Mouse (Mus musculus) liver, embryonic 12.5 days (tissue): ENCODE measurements around the gene Gna12. TPM values are rescaled to one million over a fixed set of nuclear protein-coding genes. Genes with fewer than 3 reads are reported as not detected.

Experiments used
- ATAC-seq: fragments of 200-750 bp; cut with Nextera tagmentation; 2 replicates; pipeline ENCODE4 v1.8.0; 2017; ENCODE audit warnings: moderate number of reproducible peaks, mild to moderate bottlenecking, moderate library complexity
- H3K27ac ChIP-seq: fragments of 300-500 bp; sonication (generic); 2 replicates; pipeline ENCODE4 v1.5.1; 2016; ENCODE audit warnings: mild to moderate bottlenecking
- H3K27me3 ChIP-seq: fragments of 300-500 bp; sonication (generic); replicated peaks from 2 replicates; pipeline ENCODE4 v1.6.1; 2016; ENCODE audit warnings: mild to moderate bottlenecking, moderate library complexity
- H3K36me3 ChIP-seq: fragments of 300-500 bp; sonication (generic); 2 replicates; pipeline ENCODE4 v1.6.1; 2016; ENCODE audit warnings: mild to moderate bottlenecking, moderate library complexity
- H3K4me1 ChIP-seq: fragments of 300-500 bp; sonication (generic); 2 replicates; pipeline ENCODE4 v1.6.1; 2016
- H3K4me2 ChIP-seq: fragments of 300-500 bp; sonication (generic); 2 replicates; pipeline ENCODE4 v1.6.1; 2016; ENCODE audit warnings: mild to moderate bottlenecking, moderate library complexity
- H3K4me3 ChIP-seq: fragments of 300-500 bp; sonication (generic); 2 replicates; pipeline ENCODE4 v1.5.1; 2016; ENCODE audit warnings: mild to moderate bottlenecking, moderate library complexity
- H3K9ac ChIP-seq: fragments of 300-500 bp; sonication (generic); 2 replicates; pipeline ENCODE4 v1.6.1; 2016; ENCODE audit warnings: mild to moderate bottlenecking, moderate library complexity
- H3K9me3 ChIP-seq: fragments of 300-500 bp; sonication (generic); replicated peaks from 2 replicates; pipeline ENCODE4 v1.6.1; 2016; ENCODE audit warnings: mild to moderate bottlenecking, moderate library complexity
- WGBS: fragments of 180-500 bp; shearing (Covaris S2); methylation state at CpG from one replicate; pipeline ENCODE4 v1.1.7; 2016; ENCODE audit not compliant: insufficient replicate concordance; 5-methylcytosine and 5-hydroxymethylcytosine counted together
- polyA plus RNA-seq: library from polyadenylated mRNA; unstranded; fragments of >200 nt; fragmentation: Nextera tagmentation; extraction: Ambion mirVana; gene quantifications from 2 replicates; pipeline ENCODE4 v1.2.1, GENCODE M21; 2016

The Gna12 gene
- polyA plus RNA-seq, 1 experiment from 2014 or later, result 33.8 TPM

DNA sequence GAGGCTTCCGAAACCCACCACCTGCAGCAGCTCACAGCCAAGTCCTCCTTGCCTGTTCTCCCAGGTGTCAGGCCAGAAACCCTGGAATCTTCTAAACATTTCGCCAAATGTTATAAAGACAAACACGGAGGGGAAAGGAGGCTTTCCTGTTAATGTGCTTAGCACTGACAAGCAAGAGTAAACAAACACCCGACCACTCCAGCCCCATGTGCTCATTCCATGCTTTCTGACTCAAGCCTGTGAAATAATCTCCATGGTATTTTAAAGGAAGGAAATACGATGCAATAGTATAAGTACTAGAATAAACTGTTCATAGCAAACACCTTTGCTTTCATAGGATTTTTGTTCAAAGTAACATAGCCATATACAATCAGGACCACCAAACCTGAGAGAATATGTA lies 38.0 kb downstream of the Gna12 start:
- Histone ChIP-seq H3K27ac (peak overlapping the region; percentile 64), H3K4me1 (peaks cover 85% of the 10 kb centered on the region), H3K27me3 (no peaks in the 10 kb centered on the region), H3K36me3 (no peaks in the 10 kb centered on the region), H3K4me2 (no peak overlapping the region), H3K9ac (no peak overlapping the region), H3K4me3 (no peak overlapping the region), H3K9me3 (no peaks in the 10 kb centered on the region)
- ATAC-seq, result no peak
- 57% methylated on average over 5 of the region's 5 CpGs for WGBS

DNA sequence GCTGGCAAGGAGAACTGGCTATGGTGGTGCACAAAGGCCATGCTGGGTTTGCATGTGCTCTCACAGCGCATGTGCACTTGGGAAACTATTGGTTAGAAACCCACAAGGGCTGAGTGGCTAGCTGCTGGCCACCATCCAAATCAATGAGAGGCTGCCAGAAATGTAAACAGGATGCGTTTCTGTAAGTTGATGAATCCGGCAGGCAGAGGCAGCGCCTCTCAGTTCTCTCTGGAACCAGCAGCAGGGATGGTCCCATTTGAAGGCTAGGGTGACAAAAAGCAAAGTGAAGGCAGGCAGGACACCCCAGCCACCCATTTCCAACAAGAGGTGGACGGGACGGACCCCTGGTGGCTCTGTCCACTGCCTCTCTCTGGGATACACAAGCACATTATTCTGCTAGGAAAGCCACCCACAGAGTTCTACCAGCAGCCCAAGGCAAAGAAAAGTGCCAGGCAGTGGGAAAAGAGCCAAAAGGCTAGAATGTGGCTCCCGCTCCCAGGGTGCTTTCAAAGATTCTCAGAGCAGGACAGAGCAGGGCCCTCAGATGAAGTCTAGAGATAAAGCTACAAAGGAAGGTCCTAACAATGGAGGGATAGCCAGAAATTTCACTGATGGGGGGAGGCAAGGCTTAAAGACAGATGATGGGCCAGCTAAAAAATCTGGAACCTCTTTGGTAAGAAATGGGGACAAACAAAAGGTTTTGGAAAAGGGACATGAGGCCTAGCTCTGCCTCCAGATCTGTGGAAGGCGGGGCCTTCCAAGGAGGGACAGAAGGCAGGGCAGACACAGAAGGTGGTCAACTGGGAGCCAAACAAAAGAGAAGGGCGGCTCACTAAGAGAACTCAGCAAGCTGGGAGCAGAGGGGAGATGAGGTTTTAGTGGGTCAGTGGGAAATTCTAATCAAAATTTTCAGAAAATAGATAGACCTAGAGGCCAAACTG lies 39.0 kb downstream of the Gna12 start:
- Histone ChIP-seq H3K27me3 (no peaks in the 10 kb centered on the region), H3K4me1 (peaks cover 76% of the 10 kb centered on the region), H3K4me3 (no peak overlapping the region), H3K9ac (no peak overlapping the region), H3K4me2 (0 out of 2 replicates have a peak overlapping the region, but pooled peaks have one; percentile 6), H3K36me3 (no peaks in the 10 kb centered on the region), H3K27ac (peak overlapping the region; percentile 64), H3K9me3 (no peaks in the 10 kb centered on the region)
- 55% methylated on average over 9 of the region's 9 CpGs for WGBS
- ATAC-seq, result no peak

GRCm38 (mm10) chr5:140790392-140790791 lies 39.8 kb downstream of the Gna12 start:
- 36% methylated on average over 2 of the region's 2 CpGs for WGBS
- H3K27ac ChIP-seq, result peak overlapping the region; percentile 64
- no peak for ATAC-seq
- H3K36me3 ChIP-seq, result peaks cover 7% of the 10 kb centered on the region
- no peaks in the 10 kb centered on the region for H3K27me3 ChIP-seq
- H3K4me3 ChIP-seq, result no peak overlapping the region
- H3K9me3 ChIP-seq, result no peaks in the 10 kb centered on the region
- H3K4me1 ChIP-seq, result peaks cover 73% of the 10 kb centered on the region
- no peak overlapping the region for H3K4me2 ChIP-seq
- H3K9ac ChIP-seq, result no peak overlapping the region

- Histone ChIP-seq H3K9me3 (no peaks in the 10 kb centered on the region), H3K9ac (no peak overlapping the region), H3K4me1 (peaks cover 64% of the 10 kb centered on the region), H3K4me3 (no peak overlapping the region), H3K4me2 (no peak overlapping the region), H3K27me3 (no peaks in the 10 kb centered on the region), H3K36me3 (peaks cover 15% of the 10 kb centered on the region), H3K27ac (0 out of 2 replicates have a peak overlapping the region, but pooled peaks have one; percentile 64)
- no peak for ATAC-seq
Observed at GRCm38 (mm10) chr5:140789561-140789960, 40.7 kb downstream of the Gna12 start.

- ATAC-seq, result no peak
- H3K4me1 ChIP-seq, result peaks cover 33% of the 10 kb centered on the region
- no peaks in the 10 kb centered on the region for H3K9me3 ChIP-seq
- H3K4me2 ChIP-seq, result no peak overlapping the region
- H3K27ac ChIP-seq, result no peak overlapping the region
- H3K4me3 ChIP-seq, result no peak overlapping the region
- WGBS, result 82% methylated on average over 13 of the region's 13 CpGs
- H3K9ac ChIP-seq, result no peak overlapping the region
- H3K27me3 ChIP-seq, result no peaks in the 10 kb centered on the region
- H3K36me3 ChIP-seq, result peaks cover 54% of the 10 kb centered on the region
Observed at GRCm38 (mm10) chr5:140785240-140785872, 44.9 kb downstream of the Gna12 start.

- ATAC-seq, result no peak
- H3K9me3 ChIP-seq, result no peaks in the 10 kb centered on the region
- no peaks in the 10 kb centered on the region for H3K27me3 ChIP-seq
- no peak overlapping the region for H3K27ac ChIP-seq
- no peak overlapping the region for H3K4me3 ChIP-seq
- H3K4me1 ChIP-seq, result peaks cover 27% of the 10 kb centered on the region
- no peak overlapping the region for H3K9ac ChIP-seq
- peaks cover 61% of the 10 kb centered on the region for H3K36me3 ChIP-seq
- WGBS, result 75% methylated on average over 6 of the region's 6 CpGs
- no peak overlapping the region for H3K4me2 ChIP-seq
Observed at GRCm38 (mm10) chr5:140784288-140784687, 45.9 kb downstream of the Gna12 start.

DNA sequence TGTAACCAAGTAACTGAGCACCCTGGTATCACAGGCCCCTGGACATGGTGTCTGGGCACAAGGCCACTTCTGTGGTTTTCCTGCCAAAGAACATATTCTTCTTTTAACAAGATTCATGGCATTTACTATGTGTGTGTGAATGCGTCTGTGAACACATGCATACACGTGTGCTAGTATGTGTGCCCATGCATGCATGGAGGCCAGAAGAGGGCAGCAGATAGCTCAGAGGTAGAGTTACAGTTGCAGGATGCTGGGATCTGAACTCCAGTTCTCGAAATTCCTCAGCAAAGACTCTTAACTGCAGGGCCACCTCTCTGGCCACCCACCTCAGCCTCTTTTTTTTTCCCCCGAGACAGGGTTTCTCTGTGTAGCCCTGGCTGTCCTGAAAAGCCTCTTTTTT lies 46.7 kb downstream of the Gna12 start:
- Histone ChIP-seq H3K9ac (no peak overlapping the region), H3K4me1 (peaks cover 28% of the 10 kb centered on the region), H3K27me3 (no peaks in the 10 kb centered on the region), H3K9me3 (no peaks in the 10 kb centered on the region), H3K4me3 (no peak overlapping the region), H3K4me2 (no peak overlapping the region), H3K27ac (no peak overlapping the region), H3K36me3 (peaks cover 67% of the 10 kb centered on the region)
- no peak for ATAC-seq
- 80% methylated on average over 4 of the region's 4 CpGs for WGBS

GRCm38 (mm10) chr5:140781886-140782572 lies 48.2 kb downstream of the Gna12 start:
- Histone ChIP-seq H3K27ac (no peak overlapping the region), H3K36me3 (peaks cover 82% of the 10 kb centered on the region), H3K27me3 (no peaks in the 10 kb centered on the region), H3K9me3 (no peaks in the 10 kb centered on the region), H3K4me2 (no peak overlapping the region), H3K4me3 (no peak overlapping the region), H3K9ac (no peak overlapping the region), H3K4me1 (peaks cover 32% of the 10 kb centered on the region)
- 68% methylated on average over 8 of the region's 8 CpGs for WGBS
- ATAC-seq, result no peak

- 45% methylated on average over 5 of the region's 5 CpGs for WGBS
- ATAC-seq, result no peak
- Histone ChIP-seq H3K9me3 (no peaks in the 10 kb centered on the region), H3K27ac (peak overlapping the region; percentile 9; the same call in 1 of the 2 replicates), H3K4me3 (no peak overlapping the region), H3K27me3 (no peaks in the 10 kb centered on the region), H3K36me3 (peaks cover 87% of the 10 kb centered on the region), H3K4me2 (no peak overlapping the region), H3K9ac (no peak overlapping the region), H3K4me1 (peaks cover 31% of the 10 kb centered on the region)
Observed at GRCm38 (mm10) chr5:140781122-140781521, 49.1 kb downstream of the Gna12 start.

DNA sequence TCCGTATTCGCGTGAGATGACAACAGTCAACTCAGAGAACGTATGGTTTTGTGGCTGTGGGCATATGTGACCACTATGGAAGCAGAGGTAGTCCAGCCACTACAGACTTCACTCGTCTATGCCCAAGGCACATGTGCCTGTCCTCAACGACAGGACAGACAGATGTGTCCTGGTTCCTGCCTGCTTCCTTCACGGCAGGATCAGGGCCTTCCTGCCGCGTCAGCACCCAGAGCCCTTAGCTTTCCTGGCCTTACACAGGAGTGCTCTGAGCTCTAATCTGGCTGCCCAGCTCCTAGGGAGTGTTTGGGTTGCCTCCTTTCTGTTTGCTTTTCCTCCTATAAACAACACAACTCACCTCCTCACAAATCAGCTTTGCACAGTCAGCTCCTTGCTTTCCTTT lies 53.3 kb downstream of the Gna12 start:
- 57% methylated on average over 9 of the region's 9 CpGs for WGBS
- H3K4me3 ChIP-seq, result no peak overlapping the region
- H3K4me1 ChIP-seq, result peaks cover 60% of the 10 kb centered on the region
- no peaks in the 10 kb centered on the region for H3K27me3 ChIP-seq
- H3K9ac ChIP-seq, result no peak overlapping the region
- no peak overlapping the region for H3K27ac ChIP-seq
- no peaks in the 10 kb centered on the region for H3K9me3 ChIP-seq
- H3K4me2 ChIP-seq, result no peak overlapping the region
- no peak for ATAC-seq
- peaks cover 47% of the 10 kb centered on the region for H3K36me3 ChIP-seq

- H3K4me2 ChIP-seq, result no peak overlapping the region
- no peaks in the 10 kb centered on the region for H3K27me3 ChIP-seq
- H3K4me1 ChIP-seq, result peaks cover 60% of the 10 kb centered on the region
- WGBS, result 77% methylated on average over 4 of the region's 4 CpGs
- H3K4me3 ChIP-seq, result no peak overlapping the region
- no peaks in the 10 kb centered on the region for H3K9me3 ChIP-seq
- H3K9ac ChIP-seq, result no peak overlapping the region
- no peak overlapping the region for H3K27ac ChIP-seq
- no peak for ATAC-seq
- peaks cover 31% of the 10 kb centered on the region for H3K36me3 ChIP-seq
Observed at GRCm38 (mm10) chr5:140775111-140775510, 55.1 kb downstream of the Gna12 start.

DNA sequence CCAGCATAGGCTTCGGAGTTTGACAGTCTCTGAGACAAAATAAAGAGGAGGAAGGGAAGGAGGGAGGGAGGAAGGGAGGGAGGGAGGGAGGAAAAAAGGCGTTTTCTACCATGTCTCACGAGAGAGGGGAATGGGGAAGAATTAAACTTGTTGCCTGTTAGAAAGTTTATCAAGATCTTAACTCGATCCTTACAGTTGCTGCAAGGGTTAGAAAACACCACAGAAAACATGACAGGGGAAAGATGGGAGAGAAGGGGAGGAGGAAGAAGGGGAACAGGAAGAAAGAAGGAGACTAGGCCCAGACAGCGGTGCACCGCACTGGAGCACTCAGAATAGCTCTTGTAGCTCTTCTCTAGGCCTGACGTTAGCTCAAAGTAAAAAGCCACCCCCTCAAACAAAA lies 58.1 kb downstream of the Gna12 start:
- H3K27me3 ChIP-seq, result no peaks in the 10 kb centered on the region
- peak overlapping the region; percentile 67 for H3K27ac ChIP-seq
- WGBS, result 29% methylated on average over 7 of the region's 7 CpGs
- H3K9me3 ChIP-seq, result no peaks in the 10 kb centered on the region
- 0 out of 2 replicates have a peak overlapping the region, but pooled peaks have one; percentile 27 for H3K9ac ChIP-seq
- no peak overlapping the region for H3K4me3 ChIP-seq
- H3K4me1 ChIP-seq, result peaks cover 68% of the 10 kb centered on the region
- peaks cover 6% of the 10 kb centered on the region; the same call in 1 of the 2 replicates for H3K36me3 ChIP-seq
- H3K4me2 ChIP-seq, result no peak overlapping the region
- no peak for ATAC-seq
